Mouse (Mus musculus) urinary bladder, postnatal 10 days (tissue): ENCODE data around the gene Tgm5.
"Not testable (repeated sequence)": the region's sequence is repeated elsewhere in the genome, so short reads cannot be mapped to it uniquely, and the experiment has no call there.

Source experiments
- DNase-seq: peaks from one replicate; pipeline ENCODE4 v3.0.0; 2022; ENCODE audit warnings: low spot score

Tgm5 gene

DNA sequence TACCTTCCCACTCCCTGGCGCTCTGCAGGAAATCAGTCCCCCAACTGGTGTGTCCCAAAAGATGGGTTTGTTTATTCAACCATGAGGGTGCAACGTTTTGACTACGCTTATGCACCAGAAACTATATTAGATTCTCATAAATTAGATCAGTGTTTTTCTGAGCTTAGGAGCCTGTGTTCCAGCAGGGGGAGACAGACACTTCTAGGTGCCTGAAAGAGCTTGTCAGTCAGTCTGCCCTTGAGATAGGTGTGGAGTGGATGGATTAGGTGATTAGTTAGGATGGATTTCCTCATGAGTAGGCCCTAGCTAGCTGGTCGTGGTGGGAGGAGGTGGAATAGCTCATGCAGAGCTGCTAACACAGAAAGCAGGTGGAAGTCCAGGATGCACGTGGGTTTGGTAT, 44.5 kb downstream of the Tgm5 start:
- no peak for DNase-seq

DNA sequence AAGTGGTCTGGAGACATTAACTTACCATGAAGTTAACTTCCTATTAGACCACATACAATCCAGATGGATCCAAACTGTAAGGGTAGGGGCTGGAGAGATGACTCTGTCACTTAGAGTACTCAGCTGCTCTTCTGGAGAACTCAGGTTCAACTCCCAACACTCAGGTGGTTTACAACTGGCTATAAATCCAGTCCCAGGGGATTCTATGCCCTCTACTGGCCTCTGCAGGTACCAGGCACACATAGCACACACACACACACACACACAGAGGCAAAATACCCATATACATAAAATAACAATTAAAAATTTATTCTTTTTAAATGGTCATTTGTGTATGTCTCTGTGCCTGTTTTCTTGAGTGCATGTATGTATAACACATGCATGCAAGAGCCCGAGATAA, 46.3 kb downstream of the Tgm5 start:
- DNase-seq = no peak

DNA sequence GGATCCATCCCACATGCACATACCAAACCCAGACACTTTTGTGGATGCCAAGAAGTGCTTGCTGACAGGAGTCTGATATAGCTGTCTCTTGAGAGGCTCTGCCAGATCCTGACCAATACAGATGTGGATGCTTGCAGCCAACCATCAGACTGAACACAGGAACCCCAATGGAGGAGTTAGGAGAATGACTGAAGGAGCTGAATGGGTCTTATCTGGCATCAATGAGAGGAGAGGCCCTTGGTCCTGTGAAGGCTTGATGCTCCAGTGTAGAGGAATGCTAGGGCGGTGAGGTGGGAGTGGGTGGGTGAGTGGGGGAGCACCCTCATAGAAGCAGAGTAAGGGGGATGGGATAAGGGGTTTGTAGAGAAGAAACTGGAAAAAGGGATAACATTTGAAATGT, 46.8 kb downstream of the Tgm5 start:
- not testable (repeated sequence) for DNase-seq

DNA sequence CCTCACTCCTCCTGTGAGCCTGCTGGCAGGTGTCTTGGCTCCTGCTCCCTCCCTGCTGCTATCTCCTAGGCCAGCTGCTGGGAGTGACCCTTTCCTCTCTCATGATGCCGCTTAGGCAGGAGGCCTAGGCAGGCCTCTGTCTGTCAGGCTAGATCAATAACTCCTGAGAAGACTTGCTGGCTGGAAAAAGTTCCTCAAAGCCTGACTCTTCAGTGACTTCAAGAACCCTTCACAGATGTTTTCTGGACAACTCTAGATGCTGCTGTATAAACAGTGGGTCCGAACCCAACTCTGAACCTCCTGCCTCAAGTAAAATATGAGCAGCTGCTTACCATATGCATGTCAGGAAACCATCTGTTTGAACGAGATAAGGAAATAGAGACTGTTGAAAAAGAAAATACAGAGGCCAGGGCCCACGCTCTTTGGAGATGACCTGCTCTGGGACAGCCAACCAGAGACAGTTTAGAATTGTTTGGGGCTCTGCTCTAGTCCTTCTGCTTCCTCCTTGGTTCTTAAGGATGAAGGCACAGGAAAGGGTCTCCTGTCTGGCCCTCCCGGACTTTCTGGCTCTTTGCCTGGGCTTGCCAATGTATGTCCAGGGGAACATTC, 48.8 kb downstream of the Tgm5 start, which contains the start of gene Epb42:
TSS of gene Epb42 (minus strand) at position 340 of the 609 bp plus-strand sequence.
- no peak for DNase-seq

DNA sequence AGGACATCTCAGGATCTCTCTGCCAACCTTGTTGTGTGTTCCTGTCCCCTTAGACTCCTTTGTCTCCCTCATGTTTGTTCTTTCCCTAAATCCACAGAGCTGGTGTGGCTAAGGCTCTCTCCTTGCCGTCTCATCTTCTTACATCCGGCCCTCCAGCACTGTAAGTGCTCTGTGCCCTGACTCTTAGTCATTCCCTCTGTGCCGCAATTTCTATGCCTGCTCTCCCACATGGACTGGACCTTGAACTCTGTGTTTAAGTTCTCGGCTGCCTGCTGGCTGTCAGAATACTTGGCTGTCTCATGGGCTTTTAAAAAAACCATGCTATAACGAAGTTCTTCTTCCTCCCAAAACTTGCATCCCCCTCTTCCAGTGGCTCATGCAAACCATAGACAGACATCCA, 62.7 kb downstream of the Tgm5 start:
- no peak for DNase-seq

DNA sequence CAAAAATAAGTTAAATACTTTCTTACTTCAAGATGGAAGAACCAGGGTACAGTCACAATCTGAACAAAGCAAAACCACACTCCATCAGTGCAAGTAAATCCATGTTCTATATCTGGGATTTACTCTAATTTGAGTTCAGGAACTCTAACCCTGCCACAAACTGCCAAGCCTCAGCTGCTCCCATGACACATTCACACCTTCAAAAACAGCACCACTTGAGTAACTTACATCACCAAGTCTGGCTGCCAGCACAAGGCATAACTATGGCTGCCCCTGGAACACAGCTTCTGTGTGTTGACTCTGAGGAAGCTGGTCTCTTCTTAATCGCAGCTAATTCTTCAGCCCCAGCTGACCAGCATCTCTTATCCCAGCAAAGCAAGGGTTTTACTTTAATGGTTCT, 68.5 kb downstream of the Tgm5 start:
- DNase-seq = no peak

DNA sequence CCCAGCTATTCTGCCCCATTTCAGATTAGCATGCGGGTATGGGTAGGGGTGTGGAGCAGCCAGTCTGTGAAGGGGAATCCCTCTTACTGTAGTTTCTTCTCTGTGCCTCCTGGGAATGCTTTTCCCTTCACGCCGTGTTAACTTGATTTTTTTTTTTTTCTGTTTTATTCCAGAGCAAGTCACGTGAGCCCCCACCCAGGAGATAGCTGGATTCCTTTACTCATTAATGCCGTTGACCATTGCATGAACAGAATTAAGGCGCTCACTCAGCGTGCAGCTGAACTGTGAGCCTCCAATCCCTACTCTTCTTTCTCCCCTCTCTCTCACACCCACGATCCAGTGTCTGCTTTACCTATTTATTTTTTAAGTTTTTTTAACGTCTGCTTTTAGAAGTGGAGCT, 69.4 kb downstream of the Tgm5 start:
- no peak for DNase-seq

DNA sequence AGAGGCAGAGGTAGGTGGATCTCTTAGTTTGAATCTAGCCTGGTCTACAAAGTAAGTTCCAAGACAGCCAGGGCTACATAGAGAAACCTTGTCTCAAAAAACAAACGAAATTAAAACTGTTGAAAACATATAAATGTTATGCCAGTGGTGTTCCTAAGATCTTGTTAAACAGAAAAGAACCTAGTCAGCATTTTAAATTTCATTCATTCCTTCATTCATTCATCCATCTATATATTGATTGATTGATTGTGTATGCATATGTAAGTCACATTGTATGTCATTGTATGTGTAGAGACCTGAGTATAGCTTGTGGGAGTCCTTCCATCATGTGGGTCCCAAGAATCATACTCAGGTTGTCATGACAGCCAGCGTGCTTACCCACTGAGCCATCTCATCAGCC, 70.1 kb downstream of the Tgm5 start:
- no peak for DNase-seq

DNA sequence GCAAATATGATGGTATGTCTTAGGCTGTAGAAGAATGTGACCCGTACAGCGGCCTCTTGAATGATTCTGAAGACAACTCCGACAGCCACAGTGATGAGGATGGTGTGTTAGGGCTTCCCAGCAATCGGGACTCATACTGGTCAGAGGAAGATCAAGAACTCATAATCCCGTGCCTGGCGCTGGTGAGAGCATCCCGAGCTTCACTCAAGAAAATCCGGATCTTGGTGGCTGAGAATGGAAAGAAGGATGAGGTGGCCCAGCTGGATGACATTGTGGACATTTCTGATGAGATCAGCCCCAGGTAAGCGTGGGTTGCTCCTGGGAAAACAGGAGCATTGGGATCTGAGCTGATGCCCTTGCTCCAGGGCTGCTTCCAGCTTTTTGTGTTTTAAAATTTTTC, 73.0 kb downstream of the Tgm5 start:
- no peak for DNase-seq

DNA sequence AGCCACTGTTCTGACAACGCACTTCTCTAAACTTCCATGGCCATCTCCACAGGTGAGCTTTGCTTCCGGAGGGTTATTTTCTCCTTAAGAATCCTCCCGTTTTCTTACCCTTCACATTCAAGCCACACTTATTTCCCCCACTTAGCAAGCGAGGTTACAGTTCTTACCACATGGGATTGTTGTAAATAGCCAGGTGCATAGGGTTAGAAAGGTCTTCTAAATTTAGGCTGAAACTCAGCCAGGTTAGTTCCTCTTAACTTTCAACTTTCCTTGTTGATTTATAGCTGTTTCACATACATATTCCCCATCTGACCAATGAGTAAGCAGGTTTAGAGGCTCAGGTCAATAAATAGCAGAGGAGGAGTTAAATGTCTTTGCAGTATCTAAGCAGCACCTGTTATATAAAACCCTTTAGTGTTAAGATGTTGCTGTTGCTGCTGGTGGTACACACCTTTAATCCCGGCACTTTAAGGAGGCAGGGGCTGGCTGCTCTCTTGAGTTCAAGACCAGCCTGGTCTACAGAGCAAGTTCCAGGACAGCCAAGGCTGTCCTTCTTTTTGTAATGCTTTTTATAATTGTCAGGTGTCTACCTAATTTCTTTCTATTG, 76.5 kb downstream of the Tgm5 start:
- no peak for DNase-seq

DNA sequence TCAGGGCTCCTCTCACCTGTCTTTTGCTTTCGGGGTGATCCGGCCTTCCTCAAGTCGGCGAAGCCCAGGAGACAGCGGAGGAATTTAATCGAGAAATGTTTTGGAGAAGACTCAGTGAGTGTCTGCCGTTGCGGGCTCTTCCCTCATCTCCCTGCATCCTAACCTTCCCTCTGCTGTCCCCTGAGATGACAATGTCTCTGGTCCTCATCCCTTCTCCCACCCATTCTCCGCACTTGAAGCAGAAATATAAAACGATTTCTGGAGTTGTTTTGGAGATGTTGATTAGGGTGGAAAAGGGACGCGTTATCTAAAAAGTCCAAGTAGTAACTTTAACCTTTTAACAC, 77.0 kb downstream of the Tgm5 start:
- DNase-seq = no peak

DNA sequence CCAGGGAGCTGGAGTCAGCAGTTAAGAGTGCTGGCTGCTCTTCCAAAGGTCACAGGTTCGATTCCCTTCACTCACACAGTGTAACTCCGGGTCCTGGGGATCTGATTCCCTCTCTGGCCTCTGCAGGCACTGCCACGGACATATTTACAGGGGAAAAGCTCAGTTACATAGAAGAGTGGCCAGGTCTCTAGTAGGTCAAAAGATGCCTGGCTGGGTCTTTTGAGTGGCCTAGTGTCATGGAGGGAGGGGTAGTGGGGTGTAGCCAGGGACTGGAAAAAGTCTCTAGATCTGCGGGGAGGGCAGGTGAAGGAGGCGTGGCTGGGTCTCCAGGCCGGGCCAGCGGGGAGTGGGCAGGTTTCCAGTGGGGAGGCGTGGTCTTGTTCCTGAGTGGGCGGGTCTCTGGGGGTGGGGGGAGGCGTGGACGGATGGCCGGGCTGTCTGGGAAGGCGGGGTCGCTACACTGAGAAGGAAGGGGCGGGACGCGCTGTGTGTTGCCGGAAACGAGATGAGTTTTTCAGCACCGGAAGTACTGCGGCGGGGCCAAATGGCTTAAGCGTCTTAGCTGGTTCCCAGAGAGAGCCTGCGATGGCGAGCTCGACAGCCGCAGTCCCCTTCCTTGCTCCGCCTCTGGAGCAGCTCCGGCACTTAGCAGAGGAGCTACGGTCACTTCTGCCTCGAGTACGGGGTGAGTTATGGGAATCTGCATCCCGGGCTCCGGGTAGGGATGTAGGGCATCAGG, 77.5 kb downstream of the Tgm5 start, which contains the start of gene Ccndbp1:
TSS of gene Ccndbp1 (plus strand) at position 479 of the 739 bp plus-strand sequence.
- DNase-seq = peak; percentile 68

DNA sequence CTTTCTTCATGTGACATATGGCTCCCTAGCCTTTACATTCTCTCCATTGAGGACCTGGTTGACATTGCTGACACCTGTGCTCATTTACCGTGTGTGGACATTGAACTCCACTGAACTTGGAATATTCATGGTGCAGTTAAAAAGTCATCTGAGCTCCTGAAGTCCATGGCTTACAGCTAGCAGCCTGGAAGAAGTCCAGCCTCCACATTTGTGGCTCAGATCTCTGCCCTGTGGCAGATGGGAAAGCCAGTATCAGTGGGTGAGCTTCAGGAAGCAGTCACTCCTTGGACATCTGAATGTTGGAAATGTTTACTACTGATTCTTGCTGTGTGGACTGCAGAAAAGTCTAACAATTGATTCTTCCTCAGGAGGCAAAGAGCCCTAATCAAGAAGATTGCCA, 78.7 kb downstream of the Tgm5 start:
- DNase-seq = no peak

DNA sequence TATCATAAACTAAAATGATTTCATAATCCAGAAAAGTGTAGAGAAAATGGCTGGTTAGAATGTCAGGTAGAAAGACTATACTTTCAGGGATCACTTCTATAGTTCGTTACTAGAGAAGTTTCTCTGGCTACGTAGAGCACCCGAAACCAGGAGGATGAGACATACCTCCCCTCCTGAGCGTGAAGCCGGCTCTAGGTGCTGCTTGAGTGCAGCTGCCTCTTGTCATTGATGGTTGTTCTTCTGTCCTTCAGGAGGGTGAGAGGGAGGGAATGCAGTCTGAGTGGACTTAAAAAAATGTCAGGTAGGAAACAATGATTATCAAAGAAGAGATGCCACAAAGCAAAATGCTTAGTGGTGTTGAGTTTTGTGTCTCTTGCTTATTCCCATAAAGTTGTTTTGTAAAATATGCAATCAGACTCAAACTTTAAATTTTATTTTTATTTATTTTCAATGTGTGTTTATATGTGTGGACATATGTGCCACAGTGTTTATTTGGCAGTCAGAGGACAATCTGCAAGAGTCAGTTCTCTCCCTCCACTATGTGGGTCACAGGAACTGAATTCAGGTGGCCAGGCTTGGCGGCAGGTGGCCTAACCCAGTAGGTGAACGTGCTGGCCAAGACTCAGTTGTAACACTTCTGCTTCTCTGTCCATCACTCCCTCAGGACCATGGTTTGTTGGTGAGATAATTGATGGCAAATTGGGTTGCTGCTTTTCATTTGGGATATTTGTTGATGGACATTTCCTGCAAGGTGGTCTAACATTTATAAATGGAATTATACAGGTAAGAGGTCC, 81.4 kb downstream of the Tgm5 start:
- no peak for DNase-seq

DNA sequence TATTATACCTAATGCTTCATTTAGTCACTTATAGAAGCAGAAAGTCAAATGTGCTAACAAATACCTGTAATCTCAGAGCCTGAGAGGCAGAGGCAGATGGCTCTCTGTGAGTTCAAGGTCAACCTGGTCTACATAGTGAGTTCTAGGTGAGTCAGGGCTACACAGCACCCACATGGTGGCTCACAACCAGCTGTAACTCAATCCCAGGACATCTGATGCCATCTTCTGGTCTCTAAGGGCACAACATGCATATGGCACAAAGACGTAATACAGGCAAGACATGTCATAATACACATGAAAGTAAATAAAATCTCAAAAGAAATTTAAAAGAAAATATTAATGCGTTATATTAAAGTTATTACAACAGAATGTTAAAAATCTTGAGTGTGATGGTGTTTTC, 82.1 kb downstream of the Tgm5 start:
- DNase-seq = no peak

DNA sequence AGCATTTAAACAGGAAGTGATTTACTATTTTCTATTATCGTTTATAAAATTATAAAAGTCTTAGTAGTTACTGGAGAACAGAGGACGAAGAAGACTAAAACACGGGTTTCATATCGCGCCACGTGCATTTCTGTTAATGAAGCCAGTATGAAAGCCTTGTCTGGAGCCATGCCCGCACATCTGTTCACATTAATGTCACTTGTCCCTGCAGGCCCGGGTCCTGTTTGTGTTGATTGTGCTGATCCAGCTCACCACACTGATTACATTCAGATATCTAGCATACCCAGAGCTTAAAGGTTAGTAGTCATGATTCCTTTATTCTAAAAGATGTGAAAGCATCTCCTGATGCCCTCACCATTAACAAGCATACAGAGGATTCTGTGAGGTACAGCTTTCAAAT, 86.8 kb downstream of the Tgm5 start:
- DNase-seq = no peak

DNA sequence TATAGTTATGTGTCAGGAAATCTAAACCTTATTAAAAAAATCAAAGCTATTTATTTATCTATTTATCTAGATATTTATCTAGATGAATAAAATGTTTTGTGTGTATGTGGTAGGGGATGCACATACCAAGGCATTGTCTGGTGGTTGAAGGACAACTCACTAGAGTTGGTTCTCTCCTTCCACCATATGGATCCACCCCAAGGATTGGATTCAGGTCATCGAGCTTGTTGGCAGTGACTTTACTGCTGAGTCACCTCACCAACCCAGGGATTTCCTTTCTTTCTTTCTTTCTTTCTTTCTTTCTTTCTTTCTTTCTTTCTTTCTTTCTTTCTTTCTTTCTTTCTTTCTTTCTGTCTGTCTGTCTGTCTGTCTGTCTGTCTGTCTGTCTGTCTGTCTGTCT, 89.0 kb downstream of the Tgm5 start:
- not testable (repeated sequence) for DNase-seq
